Mouse (Mus musculus): ENCODE results near the gene Cep72.
"Not testable (repeated sequence)": the region's sequence is repeated elsewhere in the genome, so short reads cannot be mapped to it uniquely, and the experiment has no call there.

Gene Cep72

GRCm38 (mm10) chr13:74061613-74062377 lies at the start of gene Cep72:
TSS of gene Cep72 (minus strand) at chr13:74062299.
- peak; percentile 69 to 87 for DNase-seq (ENCODE audit: low read depth in 1 of 2, low spot score in 2 of 2)

- no peak for DNase-seq (ENCODE audit: low read depth in 1 of 2, low spot score in 2 of 2)
Observed at GRCm38 (mm10) chr13:74107410-74107809, 45.3 kb upstream of the Cep72 start.

GRCm38 (mm10) chr13:74104417-74104816 lies 42.3 kb upstream of the Cep72 start:
- no peak for DNase-seq (ENCODE audit: low read depth in 1 of 2, low spot score in 2 of 2)

- no peak for DNase-seq (ENCODE audit: low read depth in 1 of 2, low spot score in 2 of 2)
Observed at GRCm38 (mm10) chr13:74102831-74103582, 40.9 kb upstream of the Cep72 start.

GRCm38 (mm10) chr13:74102108-74102830 lies 40.2 kb upstream of the Cep72 start:
- DNase-seq (ENCODE audit: low read depth in 1 of 2, low spot score in 2 of 2), result no peak

- no peak for DNase-seq (ENCODE audit: low read depth in 1 of 2, low spot score in 2 of 2)
Observed at GRCm38 (mm10) chr13:74098913-74099312, 36.8 kb upstream of the Cep72 start.

- no peak for DNase-seq (ENCODE audit: low read depth in 1 of 2, low spot score in 2 of 2)
Observed at GRCm38 (mm10) chr13:74096715-74097363, 34.7 kb upstream of the Cep72 start.

- DNase-seq (ENCODE audit: low read depth in 1 of 2, low spot score in 2 of 2), result no peak
Observed at GRCm38 (mm10) chr13:74095936-74096335, 33.8 kb upstream of the Cep72 start.

GRCm38 (mm10) chr13:74090265-74090664 lies 28.2 kb upstream of the Cep72 start:
- DNase-seq (ENCODE audit: low read depth in 1 of 2, low spot score in 2 of 2), result peak in 1 of 2 experiments; percentile 12

- no peak for DNase-seq (ENCODE audit: low read depth in 1 of 2, low spot score in 2 of 2)
Observed at GRCm38 (mm10) chr13:74073369-74073768, 11.3 kb upstream of the Cep72 start.

- DNase-seq (ENCODE audit: low read depth in 1 of 2, low spot score in 2 of 2), result no peak
Observed at GRCm38 (mm10) chr13:74071714-74072113, 9.6 kb upstream of the Cep72 start.

GRCm38 (mm10) chr13:74071244-74071643 lies 9.1 kb upstream of the Cep72 start:
- not testable (repeated sequence) for DNase-seq (ENCODE audit: low read depth in 1 of 2, low spot score in 2 of 2)

- no peak for DNase-seq (ENCODE audit: low read depth in 1 of 2, low spot score in 2 of 2)
Observed at GRCm38 (mm10) chr13:74066576-74066975, 4.5 kb upstream of the Cep72 start.

GRCm38 (mm10) chr13:74063340-74064050 lies 1.4 kb upstream of the Cep72 start:
- DNase-seq (ENCODE audit: low read depth in 1 of 2, low spot score in 2 of 2), result no peak

- no peak for DNase-seq (ENCODE audit: low read depth in 1 of 2, low spot score in 2 of 2)
Observed at GRCm38 (mm10) chr13:74062378-74063128, 454 bp upstream of the Cep72 start.

GRCm38 (mm10) chr13:74058081-74058480 lies 4.0 kb downstream of the Cep72 start:
- DNase-seq (ENCODE audit: low read depth in 1 of 2, low spot score in 2 of 2), result no peak

- DNase-seq (ENCODE audit: low read depth in 1 of 2, low spot score in 2 of 2), result no peak
Observed at GRCm38 (mm10) chr13:74056194-74056593, 5.9 kb downstream of the Cep72 start.

GRCm38 (mm10) chr13:74039926-74040325 lies 22.2 kb downstream of the Cep72 start:
- no peak for DNase-seq (ENCODE audit: low read depth in 1 of 2, low spot score in 2 of 2)

- no peak for DNase-seq (ENCODE audit: low read depth in 1 of 2, low spot score in 2 of 2)
Observed at GRCm38 (mm10) chr13:74035776-74036175, 26.3 kb downstream of the Cep72 start.

GRCm38 (mm10) chr13:74034756-74035155 lies 27.3 kb downstream of the Cep72 start:
- no peak for DNase-seq (ENCODE audit: low read depth in 1 of 2, low spot score in 2 of 2)
